ENCODE assay signal across 7 mouse cellular contexts in the genomic region with DNA sequence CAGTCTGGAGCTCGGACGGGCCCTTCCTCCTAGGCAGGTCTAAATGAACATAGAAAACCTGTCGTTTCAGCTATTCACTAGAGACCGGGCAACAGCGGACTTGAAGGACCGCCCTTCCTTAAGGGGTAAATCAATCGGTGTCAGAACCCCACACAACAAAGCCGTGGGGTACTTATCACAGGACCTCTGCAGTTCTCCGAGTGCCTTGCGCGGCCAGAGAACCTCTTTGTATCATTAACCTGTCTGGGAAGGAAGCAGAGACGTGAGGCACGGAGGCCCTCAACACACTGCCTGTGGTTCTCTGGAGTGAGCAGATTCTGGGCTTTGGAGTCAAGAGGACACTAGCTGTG. TPM values are rescaled to one million over a fixed set of nuclear protein-coding genes. Genes with fewer than 3 reads are reported as not detected.
DNase-seq lines count a peak whose midpoint lies in the region; ATAC-seq and TF ChIP-seq lines count a peak whose summit lies in the region.

No protein-coding gene starts in this region.

- peak overlapping the region; percentile 79 for H3K9ac ChIP-seq in limb, embryonic 12.5 days (replicated peaks)

- peak; percentile 48 for ATAC-seq in erythroid progenitor cell, adult 5-6 weeks (replicated peaks; ENCODE audit: low FRiP score, poor library complexity, severe bottlenecking)
- peak; percentile 39; the same call in 1 of the 2 replicates for ATAC-seq in limb, embryonic 12.5 days (ENCODE audit: insufficient number of reproducible peaks, insufficient read depth, low FRiP score, low TSS enrichment, low read depth)

- peak overlapping the region; percentile 78 for H3K4me3 ChIP-seq in limb, embryonic 12.5 days (replicated peaks)
- peak overlapping the region; percentile 94 for H3K4me3 ChIP-seq in myocyte

- peak; percentile 35 to 77 for DNase-seq in spleen, postnatal 4 days (ENCODE audit: low spot score in 2 of 2)
- DNase-seq in spleen, postnatal 10 days (ENCODE audit: low spot score in 2 of 2): no peak
- DNase-seq in right cerebral cortex, postnatal 4 days: no peak
- DNase-seq in gastrocnemius, adult 8-10 months (ENCODE audit: low spot score in 2 of 2): no peak

- peak overlapping the region; percentile 97 for H3ac ChIP-seq in myocyte (ENCODE audit: control insufficient read depth, insufficient read length)

- H3K4me1 ChIP-seq in limb, embryonic 12.5 days (replicated peaks): peaks cover 16% of the 10 kb centered on the region; the same call in 1 of the 2 replicates

- under 1% methylated on average over 13 of the region's 13 CpGs for WGBS in limb, embryonic 12.5 days

- no peaks in the 10 kb centered on the region for H3K9me3 ChIP-seq in limb, embryonic 12.5 days

- H3K27me3 ChIP-seq in limb, embryonic 12.5 days: no peaks in the 10 kb centered on the region
- no peaks in the 10 kb centered on the region for H3K27me3 ChIP-seq in myocyte (ENCODE audit: control insufficient read depth, insufficient read depth, insufficient read length)

- peaks cover 48% of the 10 kb centered on the region for H3K79me2 ChIP-seq in myocyte (ENCODE audit: control insufficient read depth, insufficient read depth)

- peak overlapping the region; percentile 85 for H3K4me2 ChIP-seq in limb, embryonic 12.5 days
- peak overlapping the region; percentile 84 for H3K4me2 ChIP-seq in myocyte (ENCODE audit: low read depth)

- TF ChIP-seq POLR2A in myocyte (IDR thresholded peaks at IDR 0.05; ENCODE audit: insufficient read length, low read depth): no peak

- peaks cover 47% of the 10 kb centered on the region for H3K36me3 ChIP-seq in limb, embryonic 12.5 days
- peaks cover 7% of the 10 kb centered on the region for H3K36me3 ChIP-seq in myocyte (ENCODE audit: control insufficient read depth, insufficient read depth)

- peak overlapping the region; percentile 87 for H3K27ac ChIP-seq in limb, embryonic 12.5 days

TF ChIP-seq in myocyte, 11 proteins besides CTCF, POLR2A, EP300 and RAD21:
- TF ChIP-seq E2F4 (IDR thresholded peaks at IDR 0.05; ENCODE audit: insufficient read depth): no peak
- no peak for TF ChIP-seq USF1 (IDR thresholded peaks at IDR 0.05; ENCODE audit: low read depth)

RNA-seq across cellular contexts. Expression of a gene that starts 0.6 kb away (rescaled TPM):
- 80.1 and 96.9 TPM in 2 replicates for total RNA-seq in erythroid progenitor cell, adult 5-6 weeks (2015; ENCODE audit: low replicate concordance)
- 118 and 123 TPM in 2 replicates for total RNA-seq in erythroid progenitor cell, adult 5-6 weeks (2017; ENCODE audit: low replicate concordance)
- 54.1 and 55.3 TPM in 2 replicates for polyA plus RNA-seq in limb, embryonic 12.5 days (2016; fragmentation: Nextera tagmentation; extraction: Ambion mirVana)
- polyA plus RNA-seq in myocyte (2012; fragmentation: generic; extraction: Trizol): 31.7 TPM
- 10 to 100 TPM; 13.1 to 21.2 (median 16.5) TPM for total RNA-seq in gastrocnemius, adult 8-10 months (2022)

RNA-seq across cellular contexts. Expression of a gene that starts 0.7 kb away (rescaled TPM):
- 6.7 and 11.9 TPM in 2 replicates for total RNA-seq in erythroid progenitor cell, adult 5-6 weeks (2015; ENCODE audit: low replicate concordance)
- 10.9 and 12.5 TPM in 2 replicates for total RNA-seq in erythroid progenitor cell, adult 5-6 weeks (2017; ENCODE audit: low replicate concordance)
- 22.9 and 24.7 TPM in 2 replicates for polyA plus RNA-seq in limb, embryonic 12.5 days (2016; fragmentation: Nextera tagmentation; extraction: Ambion mirVana)
- 7.4 TPM for polyA plus RNA-seq in myocyte (2012; fragmentation: generic; extraction: Trizol)
- total RNA-seq in gastrocnemius, adult 8-10 months (2022): 10 to 100 TPM; 13.1 to 15.3 (median 14.2) TPM

RNA-seq across cellular contexts. Expression of a gene that starts 35.1 kb away (rescaled TPM):
- 176 and 189 TPM in 2 replicates for total RNA-seq in erythroid progenitor cell, adult 5-6 weeks (2015; ENCODE audit: low replicate concordance)
- 200 and 217 TPM in 2 replicates for total RNA-seq in erythroid progenitor cell, adult 5-6 weeks (2017; ENCODE audit: low replicate concordance)
- 129 and 132 TPM in 2 replicates for polyA plus RNA-seq in limb, embryonic 12.5 days (2016; fragmentation: Nextera tagmentation; extraction: Ambion mirVana)
- polyA plus RNA-seq in myocyte (2012; fragmentation: generic; extraction: Trizol): 110 TPM
- total RNA-seq in gastrocnemius, adult 8-10 months (2022): 1 to 10 TPM; 3.9 to 5.7 (median 5.3) TPM

RNA-seq across cellular contexts. Expression of a gene that starts 43.7 kb away (rescaled TPM):
- not detected in 2 replicates for total RNA-seq in erythroid progenitor cell, adult 5-6 weeks (2015; ENCODE audit: low replicate concordance)
- total RNA-seq in erythroid progenitor cell, adult 5-6 weeks (2017; ENCODE audit: low replicate concordance): not detected in 2 replicates
- polyA plus RNA-seq in limb, embryonic 12.5 days (2016; fragmentation: Nextera tagmentation; extraction: Ambion mirVana): not detected in 2 replicates
- polyA plus RNA-seq in myocyte (2012; fragmentation: generic; extraction: Trizol): 0.16 TPM
- total RNA-seq in gastrocnemius, adult 8-10 months (2022): not detected

Comparison
In these comparisons a context has a peak if more than half of its experiments do, and no peak if none do; other contexts are left out.
1. DNase-seq: peak in spleen, postnatal 4 days (2 of 2); none in spleen, postnatal 10 days (0 of 2), right cerebral cortex, postnatal 4 days (single experiment) and gastrocnemius, adult 8-10 months (0 of 2).
2. RNA of a gene that starts 35.1 kb away (total RNA-seq): 176 to 217 TPM in erythroid progenitor cell, adult 5-6 weeks; 3.9 to 5.7 TPM in gastrocnemius, adult 8-10 months; every median in the first group is over 10 times any median in the second.